Mouse (Mus musculus) left cerebral cortex, postnatal 10 days (tissue): ENCODE measurements around the gene Loxl3. TPM values are rescaled to one million over a fixed set of nuclear protein-coding genes. Genes with fewer than 3 reads are reported as not detected.

Source experiments
- DNase-seq, 2 experiments: peaks; one replicate each; pipeline ENCODE4 v3.0.0; 2021 to 2022; ENCODE audit warnings: low spot score in 2 of 2, mixed read lengths in 1 of 2; ENCODE audit errors: extremely low spot score in 1 of 2
- intact Hi-C: fragments of 180-260 bp; cut with DNase I; formaldehyde crosslinking; loops from one replicate; pipeline ENCODE4 v1.15.1; 2025
- total RNA-seq, 2 experiments: library from RNA; stranded (reverse); gene quantifications; 2 replicates each; pipeline ENCODE4 v1.2.3; 2021

Gene Loxl3
- 1 to 10 TPM; 1.8 to 4.0 TPM for total RNA-seq

DNA sequence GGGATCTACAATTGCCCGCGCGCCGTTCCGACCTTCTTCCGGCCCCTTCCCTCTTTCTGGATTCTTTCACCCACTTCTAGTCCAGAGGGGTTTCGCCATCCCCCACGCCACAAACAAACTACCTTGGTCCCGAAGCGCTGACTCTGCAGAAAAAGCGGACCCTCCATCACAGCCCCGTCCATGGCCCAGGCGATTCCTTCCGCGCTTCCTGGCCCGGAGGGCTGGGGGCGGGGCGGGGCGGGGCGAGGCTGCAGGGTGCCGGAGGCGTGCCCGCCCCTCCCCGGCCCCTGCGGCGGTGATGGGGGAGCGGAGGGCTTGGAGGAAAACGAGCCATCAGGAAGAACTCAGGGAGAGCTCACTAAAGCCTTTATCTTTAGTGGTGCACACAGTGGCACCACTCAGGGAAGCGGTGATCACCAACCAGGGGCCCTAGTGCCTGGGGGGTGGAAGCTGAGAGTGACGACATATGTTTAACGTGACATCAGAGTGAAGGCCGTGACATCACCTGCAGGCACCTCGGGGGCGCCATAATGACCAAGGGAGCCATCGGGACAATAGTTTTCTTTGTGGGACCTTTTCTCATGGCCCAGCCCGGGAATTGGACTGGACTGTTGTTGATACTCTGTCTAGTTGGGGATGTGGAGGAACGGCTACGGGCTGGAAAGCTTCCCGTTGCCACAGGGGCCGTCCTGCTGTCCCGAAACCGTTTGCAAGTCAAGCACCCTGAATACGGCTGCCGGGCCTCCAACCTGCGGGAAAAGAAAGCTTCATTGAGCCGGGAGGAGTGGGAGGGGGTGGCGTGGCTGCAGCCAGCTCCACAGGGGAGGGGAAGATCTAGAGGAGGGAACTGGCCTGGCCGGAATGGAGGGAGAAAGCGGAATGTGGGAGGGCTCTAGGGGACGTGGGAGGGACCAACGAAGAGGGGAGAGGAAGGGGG, at the start of gene Loxl3, which contains the start of gene Dok1:
Gene Loxl3 (plus strand): TSS at position 925 of the 937 bp plus-strand sequence.
Gene Dok1 (minus strand): TSS at position 223 of the 937 bp plus-strand sequence.
- DNase-seq = peak in 1 of 2 experiments; percentile 86
- intact Hi-C loops = loop anchor here (5.0 kb wide), 1 partner anchor 36 kb away; no protein-coding TSS in a partner anchor

DNA sequence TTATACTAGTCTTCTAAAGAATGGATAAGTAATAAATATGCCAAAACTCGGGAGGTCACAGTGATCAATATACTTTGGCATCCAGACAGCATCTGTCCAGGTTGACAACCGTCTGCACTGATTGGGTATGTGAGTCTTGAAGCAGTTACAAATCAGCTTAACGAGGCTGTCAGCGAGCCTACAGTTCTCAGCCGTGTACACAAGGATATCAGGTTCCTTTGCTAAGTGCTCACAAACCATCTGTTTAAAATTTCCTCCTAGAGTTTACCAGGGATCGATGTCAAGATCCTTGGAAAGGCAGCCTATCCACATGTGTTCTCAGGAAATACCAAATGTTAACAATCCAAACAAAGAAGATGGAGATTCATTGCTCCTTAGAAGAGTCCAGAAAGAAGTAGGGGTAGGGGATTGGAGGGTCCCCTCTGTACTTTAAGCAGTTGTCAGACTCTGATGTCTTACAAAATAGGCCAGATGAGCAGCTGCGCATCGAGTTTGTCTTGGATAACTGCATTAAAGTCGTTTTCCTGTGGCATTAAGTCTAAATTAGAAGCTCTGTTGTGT, 46.5 kb upstream of the Loxl3 start:
- no peak for DNase-seq
- intact Hi-C loops = no loop called here

DNA sequence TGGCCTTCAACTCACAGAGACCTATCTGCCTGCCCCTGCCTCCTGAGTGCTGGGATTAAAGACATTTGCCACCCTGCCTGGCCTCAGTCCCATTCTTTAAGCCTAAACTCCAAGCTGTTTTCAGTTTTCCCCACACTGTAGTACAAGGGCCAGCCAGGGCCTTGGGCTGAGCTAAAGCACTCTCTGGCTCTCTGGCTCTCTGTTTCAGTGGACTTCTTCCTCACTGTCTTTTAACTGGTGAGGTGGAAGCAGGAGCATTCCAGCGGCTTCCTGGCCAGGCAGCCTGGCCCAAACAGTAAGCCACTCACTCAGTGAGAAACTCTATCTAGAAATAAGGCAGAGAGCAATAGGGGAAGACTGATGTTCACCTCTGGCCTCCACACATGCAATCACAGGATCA, 40.3 kb upstream of the Loxl3 start:
- no peak for DNase-seq
- intact Hi-C loops = no loop called here

DNA sequence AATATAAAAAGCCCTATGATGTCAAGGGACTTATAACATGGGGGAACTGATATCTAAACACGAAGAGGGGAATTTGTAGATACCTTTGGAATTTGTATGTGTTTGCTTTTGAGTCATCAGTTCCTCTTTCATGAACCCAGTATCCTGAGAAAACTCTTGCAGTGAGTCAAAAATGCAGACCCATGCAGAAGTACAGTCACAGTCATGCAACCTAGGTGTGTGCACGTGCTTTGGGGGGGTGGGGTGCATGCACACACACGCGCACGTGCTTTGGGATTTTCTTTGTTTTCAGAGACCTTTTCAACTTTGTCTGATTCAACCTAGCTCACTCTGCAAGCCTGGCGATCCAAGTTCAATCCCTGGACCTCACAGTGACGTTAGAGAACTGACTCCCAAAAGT, 39.6 kb upstream of the Loxl3 start:
- DNase-seq = no peak
- intact Hi-C loops = no loop called here

DNA sequence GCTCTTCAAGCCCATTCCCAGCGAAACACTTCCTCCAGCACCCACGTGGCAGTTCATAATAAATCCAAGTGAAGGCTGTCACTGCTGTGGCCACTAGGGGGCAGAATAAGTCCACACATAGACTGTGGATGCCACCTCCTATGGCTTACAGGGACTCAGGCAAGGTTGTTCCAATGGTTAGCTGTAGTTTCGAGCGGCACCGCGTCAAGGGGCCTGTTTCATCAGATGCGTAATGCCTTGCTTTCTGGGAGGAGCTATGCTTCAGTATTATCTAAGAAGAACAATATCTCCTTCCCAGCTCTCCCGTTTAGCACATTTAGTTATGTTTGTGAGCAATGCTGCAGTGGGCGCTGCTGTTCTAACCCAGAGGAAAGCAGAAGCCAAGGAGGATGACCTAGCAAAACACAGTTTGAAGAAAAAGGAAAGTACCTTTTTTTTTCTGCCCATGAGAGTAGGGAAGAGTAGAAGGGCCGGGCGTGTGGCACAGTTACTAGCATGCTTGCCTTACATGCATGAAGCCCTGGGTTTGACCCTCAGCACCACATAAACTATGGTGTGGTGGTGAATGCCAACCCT, 37.1 kb upstream of the Loxl3 start:
- intact Hi-C loops = loop anchor here (2.0 to 5.0 kb wide), 4 partner anchors 35 to 104 kb away; partner anchors contain the start of genes Aup1, Ccdc142, Dok1 and Gm42688
- DNase-seq = peak; percentile 89 to 93

DNA sequence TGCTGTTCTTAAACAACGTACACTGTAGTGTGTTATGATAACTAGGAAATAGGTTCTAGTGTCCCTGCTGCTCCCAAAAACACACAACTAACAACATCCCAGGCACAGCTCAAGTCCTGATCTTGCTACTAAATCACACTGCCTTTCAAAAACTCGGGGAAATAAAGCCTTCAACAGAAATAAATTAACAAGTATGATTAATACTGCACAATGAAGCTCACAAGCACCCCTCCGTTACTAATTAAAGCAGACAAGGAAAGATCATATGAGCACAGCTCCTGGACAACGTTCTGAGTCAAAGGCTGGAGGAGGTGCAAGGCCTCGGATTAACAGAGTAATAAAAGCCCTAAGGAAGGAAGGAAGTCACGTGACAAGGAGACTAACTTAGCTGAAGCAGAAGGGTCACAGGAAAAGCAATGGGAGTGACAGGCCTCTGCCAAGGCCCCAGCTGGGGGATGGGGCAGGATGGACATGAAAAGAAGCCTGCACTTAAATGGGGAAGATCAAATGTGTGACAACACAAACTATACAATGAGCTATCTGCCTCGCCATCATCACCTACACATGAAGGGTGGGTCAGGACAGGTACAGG, 36.4 kb upstream of the Loxl3 start:
- DNase-seq = peak; percentile 13 to 50
- intact Hi-C loops = loop anchor here (2.0 to 5.0 kb wide), 4 partner anchors 35 to 103 kb away; partner anchors contain the start of genes Aup1, Ccdc142, Dok1 and Gm42688

DNA sequence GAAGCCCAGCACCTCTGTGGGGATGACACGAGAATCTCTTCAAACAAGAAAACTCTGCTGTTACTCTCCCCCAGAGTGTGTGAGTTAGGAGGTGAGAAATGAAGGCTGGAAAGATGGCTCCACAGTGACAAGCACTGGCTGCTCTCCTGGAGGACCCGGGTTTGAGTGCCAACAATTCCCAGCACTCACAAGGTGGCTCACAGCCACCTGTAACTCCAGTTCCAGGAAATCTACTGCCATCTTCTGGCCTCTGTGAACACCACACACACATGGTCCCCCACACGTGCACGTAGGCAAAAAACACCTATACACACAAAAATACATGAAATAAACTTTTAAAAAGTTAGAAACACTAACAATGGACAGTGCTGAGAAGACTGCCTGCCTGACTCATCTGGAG, 35.6 kb upstream of the Loxl3 start:
- intact Hi-C loops = loop anchor here (5.0 kb wide), 1 partner anchor 34 kb away; the partner anchor contains the start of genes Dok1 and Loxl3
- peak in 1 of 2 experiments; percentile 25 for DNase-seq

DNA sequence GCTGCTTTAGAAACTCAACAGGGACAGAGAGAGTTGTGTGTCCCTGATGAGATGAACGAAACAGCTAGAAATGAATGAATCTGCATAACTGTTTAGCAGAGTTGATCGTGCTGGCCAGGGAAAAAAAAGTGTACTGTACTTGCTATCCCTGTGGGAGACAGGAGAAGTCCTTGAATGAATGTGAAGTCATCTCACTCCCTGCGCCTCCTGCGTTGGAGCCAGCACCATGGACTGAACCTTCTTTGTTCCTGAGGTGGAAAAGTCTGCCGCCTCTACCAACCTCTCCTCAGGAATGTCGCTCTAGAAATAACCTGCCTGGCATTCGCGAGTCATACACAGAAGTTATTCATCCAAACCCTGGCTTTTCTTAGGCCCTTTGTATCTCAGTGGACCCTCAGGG, 34.0 kb upstream of the Loxl3 start:
- DNase-seq = no peak
- intact Hi-C loops = loop anchor here (5.0 kb wide), 1 partner anchor 32 kb away; the partner anchor contains the start of genes Dok1 and Loxl3

DNA sequence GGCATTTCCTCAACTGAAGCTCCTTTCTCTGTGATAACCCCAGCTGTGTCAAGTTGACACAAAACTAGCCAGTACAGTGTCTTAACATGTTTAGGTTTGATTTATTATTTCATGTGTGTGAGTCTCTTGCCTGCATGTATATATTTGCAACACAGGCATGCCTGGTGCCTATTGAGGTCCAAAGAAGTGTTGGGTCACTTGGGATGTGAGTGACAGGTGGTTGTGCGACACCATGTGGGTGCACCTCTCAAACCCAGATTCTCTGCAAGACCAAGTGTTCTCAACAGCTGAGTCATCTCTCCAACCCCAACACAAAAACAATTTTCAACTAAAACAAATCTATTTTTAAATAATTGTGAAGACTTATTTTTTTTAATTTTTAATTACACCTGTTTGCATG, 30.9 kb upstream of the Loxl3 start:
- intact Hi-C loops = no loop called here

DNA sequence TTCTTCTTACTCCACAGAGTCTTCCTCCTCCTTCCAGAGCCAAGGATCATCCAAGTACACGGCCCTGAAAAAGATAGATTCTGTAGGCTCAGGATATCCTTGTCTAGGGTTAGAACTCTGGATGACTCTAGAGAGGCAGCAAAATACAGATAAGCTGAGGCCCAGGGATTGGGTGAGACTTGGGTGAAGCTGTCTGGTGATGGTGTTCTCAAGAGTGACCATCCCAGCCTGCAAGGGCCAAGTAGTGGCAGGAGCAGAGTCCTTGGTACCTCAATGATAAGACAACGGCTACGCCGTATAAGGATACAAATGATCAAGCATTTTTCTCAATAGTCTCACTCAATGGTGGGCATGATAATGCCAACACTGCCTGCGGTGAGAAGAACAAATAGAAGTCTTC, 30.1 kb upstream of the Loxl3 start:
- intact Hi-C loops = no loop called here
- no peak for DNase-seq

More for the DNA sequence above, 30.9 kb upstream of the Loxl3 start:
- DNase-seq = no peak

DNA sequence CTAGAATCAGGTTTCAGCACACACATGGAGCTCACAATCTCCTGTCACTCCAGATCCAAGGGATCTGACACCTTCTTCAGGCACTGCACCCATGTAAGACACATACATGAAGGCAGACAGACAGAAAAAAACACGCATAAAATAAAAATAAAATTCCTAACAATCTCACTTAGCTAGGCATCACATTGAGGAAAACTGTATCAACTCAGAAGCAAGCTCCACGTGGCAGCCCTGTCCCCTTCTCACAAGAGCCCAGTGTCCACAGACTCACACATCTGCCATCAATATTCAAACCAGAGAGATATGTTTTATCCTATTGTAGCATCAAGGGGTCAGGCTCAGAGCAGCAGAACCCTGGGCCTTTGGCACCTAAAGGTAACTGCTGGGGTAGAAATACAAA, 29.7 kb upstream of the Loxl3 start:
- intact Hi-C loops = no loop called here
- no peak for DNase-seq

DNA sequence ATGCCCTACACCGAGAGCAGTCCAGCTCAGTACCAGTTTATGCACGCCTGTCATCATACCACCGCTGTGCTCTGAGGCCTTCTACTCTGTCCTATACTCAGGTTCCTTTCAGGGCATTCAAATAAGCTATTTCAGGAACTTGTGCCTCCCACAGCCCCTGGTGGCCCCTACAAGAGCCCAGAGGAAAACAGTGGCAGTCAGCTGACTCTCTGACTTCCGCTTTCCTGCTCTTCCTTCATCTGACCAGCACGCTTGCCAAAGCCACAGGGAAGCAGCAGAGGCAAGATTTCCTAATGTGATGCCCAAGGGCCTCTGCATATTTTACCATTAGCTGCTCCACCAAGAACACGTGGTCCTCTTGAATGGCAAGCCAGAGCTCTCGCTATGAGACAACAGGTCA, 29.1 kb upstream of the Loxl3 start:
- intact Hi-C loops = no loop called here
- peak in 1 of 2 experiments; percentile 47 for DNase-seq

DNA sequence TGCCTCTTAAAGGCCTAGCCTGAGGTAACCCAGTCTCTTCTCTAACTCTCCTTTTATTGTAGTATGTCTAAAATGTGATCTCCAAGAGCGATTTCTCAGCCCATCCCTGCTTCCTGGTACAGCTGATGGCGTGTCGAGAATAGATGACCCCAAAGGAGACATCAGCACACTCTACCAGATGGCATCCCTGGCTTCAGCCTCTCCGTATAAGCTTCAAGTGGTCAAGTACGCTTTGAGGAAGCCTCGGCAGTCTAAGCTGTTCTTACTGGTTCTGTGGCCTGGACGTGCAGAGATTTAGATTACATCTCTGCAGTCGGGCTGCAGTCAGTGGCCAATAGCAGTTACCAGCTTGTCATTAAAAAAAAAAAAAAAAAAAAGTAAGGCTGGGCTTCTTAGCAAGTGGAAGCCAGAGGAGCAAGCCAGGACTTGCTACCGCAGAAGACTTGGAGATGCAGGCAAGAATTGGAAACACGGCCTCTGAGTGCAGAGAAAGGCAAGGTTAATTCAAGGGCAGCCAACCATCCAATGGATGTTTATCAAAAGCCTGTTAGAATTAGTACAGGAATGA, 28.4 kb upstream of the Loxl3 start:
- DNase-seq = no peak
- intact Hi-C loops = no loop called here

DNA sequence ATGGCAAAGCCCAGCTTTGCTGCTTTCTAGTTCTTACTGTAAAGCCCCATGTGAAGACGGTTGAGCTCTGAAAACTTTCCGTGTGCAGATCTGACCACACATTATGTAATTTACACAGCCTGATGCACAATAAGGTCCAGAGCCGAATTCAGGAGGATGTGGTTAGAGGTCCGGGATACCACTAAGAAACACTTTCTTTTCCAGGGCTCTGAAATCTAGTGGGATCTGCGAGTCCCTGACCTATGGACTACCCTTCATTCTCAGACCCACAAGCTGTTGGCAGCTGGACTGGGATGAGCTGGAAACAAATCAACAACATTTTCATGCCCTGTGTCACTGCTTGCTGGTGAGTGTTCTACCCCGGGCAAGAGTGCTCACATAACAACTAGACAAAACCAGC, 27.9 kb upstream of the Loxl3 start:
- intact Hi-C loops = no loop called here

DNA sequence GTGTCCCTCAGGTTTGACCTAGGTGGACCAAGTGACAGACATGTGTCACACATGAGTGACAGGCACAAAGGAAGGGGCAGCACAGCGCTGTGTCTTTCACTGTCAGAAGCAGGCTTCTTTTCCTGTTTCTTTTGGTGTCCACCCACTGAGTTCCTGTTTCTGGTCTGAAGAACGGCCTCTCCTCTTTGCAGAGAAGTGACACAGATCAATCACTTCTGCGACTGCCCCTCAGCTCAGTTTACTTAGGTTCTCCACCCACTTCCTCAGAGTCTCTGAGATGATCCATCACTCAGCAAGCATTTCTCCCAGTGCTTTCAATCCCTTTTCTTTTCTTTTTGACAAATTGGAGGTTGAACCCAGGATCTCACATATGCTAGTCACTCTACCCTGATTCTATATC, 25.3 kb upstream of the Loxl3 start:
- intact Hi-C loops = no loop called here
- DNase-seq = no peak

More for the DNA sequence above, 27.9 kb upstream of the Loxl3 start:
- no peak for DNase-seq

DNA sequence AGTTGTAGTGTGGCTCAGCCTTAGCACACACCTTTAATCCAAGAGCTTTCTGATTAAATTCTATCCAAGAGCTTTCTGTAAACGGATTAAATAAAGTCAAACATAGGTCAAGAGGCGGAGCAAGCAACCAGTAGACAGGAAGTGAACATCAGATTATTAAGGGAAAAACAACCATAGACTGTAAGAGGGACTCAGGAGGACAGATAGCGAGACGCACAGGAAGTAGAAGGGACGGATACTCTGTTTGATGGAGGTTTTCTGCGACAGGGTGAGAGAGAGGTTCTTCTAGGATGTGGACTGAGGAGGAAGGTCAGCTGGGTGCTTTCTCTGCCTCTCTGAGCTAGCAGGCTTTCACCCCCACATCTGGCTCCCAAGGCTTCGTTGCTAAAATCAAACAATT, 24.0 kb upstream of the Loxl3 start:
- DNase-seq = no peak
- intact Hi-C loops = no loop called here

DNA sequence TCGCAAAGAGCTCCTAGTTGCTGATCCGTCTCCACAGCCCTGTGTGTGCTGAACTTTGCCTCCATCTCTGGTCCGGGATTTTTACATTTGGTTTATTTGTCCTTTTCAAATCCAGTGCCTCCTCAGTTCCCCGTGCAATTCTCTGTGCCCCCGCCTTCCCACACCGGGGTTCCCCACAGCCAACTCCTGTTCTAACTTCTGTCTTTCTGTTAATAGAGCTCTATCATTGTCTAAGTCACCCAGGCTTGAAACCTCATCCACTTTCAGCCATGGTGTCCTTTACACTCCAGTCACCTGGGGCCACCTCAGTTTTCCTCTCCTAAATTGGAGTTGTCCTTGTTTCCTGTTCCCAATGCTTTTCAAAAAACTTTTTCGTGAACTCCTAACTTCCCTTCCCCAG, 22.7 kb upstream of the Loxl3 start:
- no peak for DNase-seq

DNA sequence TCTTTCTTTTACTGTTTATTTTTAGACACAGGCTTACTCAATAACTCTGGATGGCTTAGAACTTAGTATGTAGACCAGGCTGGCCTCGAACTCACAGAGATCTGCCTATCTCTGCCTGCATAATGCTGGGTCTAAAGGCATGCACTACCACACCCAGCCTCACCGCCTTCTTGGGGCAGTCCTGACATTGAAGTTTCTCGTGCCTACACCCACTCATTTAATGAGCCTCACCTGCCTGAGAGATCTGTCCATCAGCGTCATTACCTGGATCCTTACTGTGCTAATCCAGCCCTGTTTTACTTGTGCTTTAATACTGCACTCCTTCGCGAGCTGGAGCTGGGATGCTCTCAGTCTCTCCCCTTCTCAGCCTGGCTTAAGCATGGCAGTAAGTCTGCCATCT, 22.2 kb upstream of the Loxl3 start:
- DNase-seq = no peak
- intact Hi-C loops = no loop called here

More for the DNA sequence above, 22.7 kb upstream of the Loxl3 start:
- intact Hi-C loops = no loop called here

DNA sequence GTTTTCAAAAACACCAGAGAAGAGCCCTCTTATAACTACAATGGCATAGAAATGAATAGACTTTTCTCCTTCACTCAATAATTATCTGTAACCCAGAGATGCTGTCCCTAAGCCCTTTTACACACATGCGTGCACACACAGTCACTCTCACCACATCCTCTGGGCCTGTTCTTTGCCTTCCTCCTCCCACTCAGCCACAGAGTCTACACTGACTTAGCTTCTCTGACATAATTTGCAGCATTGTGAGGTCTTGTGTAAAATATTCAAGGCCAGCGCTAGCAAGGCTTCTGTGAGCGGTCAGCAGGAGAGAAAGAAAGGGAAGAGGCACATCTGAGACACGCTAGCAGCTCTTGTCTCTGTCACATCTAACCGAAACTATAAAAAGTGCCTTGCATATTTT, 20.5 kb upstream of the Loxl3 start:
- intact Hi-C loops = no loop called here

More for the DNA sequence above, 20.5 kb upstream of the Loxl3 start:
- DNase-seq = no peak
